In the genomic region with DNA sequence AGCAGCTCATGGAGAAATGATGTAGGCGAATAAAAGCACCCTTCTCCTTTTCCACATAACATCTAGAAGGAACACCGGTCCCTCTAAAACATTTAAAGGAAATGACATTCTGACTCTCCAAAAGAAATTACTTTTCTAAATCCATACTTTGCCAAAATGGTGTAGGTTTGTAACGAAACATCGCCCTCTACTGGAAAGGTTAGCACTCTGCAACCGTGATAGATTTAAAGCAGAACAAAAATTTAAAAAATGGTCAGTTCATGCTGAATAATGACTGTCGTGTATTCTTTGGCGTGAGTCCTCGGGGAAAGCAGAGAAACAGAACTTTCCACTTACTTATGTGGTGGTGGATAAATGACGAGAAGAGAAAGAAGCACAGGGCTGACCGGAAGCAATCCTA, we compare ENCODE assay signal across 9 mouse cellular contexts. TPM values are rescaled to one million over a fixed set of nuclear protein-coding genes. Genes with fewer than 3 reads are reported as not detected.
DNase-seq lines count a peak whose midpoint lies in the region; ATAC-seq and TF ChIP-seq lines count a peak whose summit lies in the region.
"Had no signal": no experiment of that assay in that cellular context is flagged by ENCODE, and none has a peak within 500 bp of the region (broad histone marks: within the 10 kb centered on the region; RNA-seq: fewer than 3 reads in every experiment).

No protein-coding gene starts in this region.

- in situ Hi-C loops in CH12.LX (cut with MboI; ENCODE audit: low pct_ligation_motif_present, low pct_unique_long_range_greater_than_20kb, low sequenced_read_pairs): loop anchor here (25.0 kb wide), 1 partner anchor 593 kb away; no protein-coding TSS in a partner anchor

- TF ChIP-seq POLR2A in CH12.LX (IDR thresholded peaks at IDR 0.05; ENCODE audit: low read depth, low read length): no peak

- no peaks in the 10 kb centered on the region for H3K9me3 ChIP-seq in intestine, embryonic 14.5 days (ENCODE audit: control insufficient read depth, low read length)
- H3K9me3 ChIP-seq in intestine, embryonic 15.5 days: no peaks in the 10 kb centered on the region
- H3K9me3 ChIP-seq in CH12.LX (replicated peaks; ENCODE audit: low read length): peaks cover 6% of the 10 kb centered on the region

- TF ChIP-seq CTCF in CH12.LX (conservative IDR thresholded peaks at IDR 0.05 in 1 of 2, IDR thresholded peaks at IDR 0.05 in 1 of 2; ENCODE audit: low read depth in 2 of 2, low read length in 2 of 2): peak; percentile 53 to 72; a peak in 3 of 4 replicates

- no peaks in the 10 kb centered on the region for H3K4me1 ChIP-seq in intestine, embryonic 14.5 days (replicated peaks; ENCODE audit: control insufficient read depth, insufficient read depth, low read length)
- no peaks in the 10 kb centered on the region for H3K4me1 ChIP-seq in intestine, embryonic 15.5 days (replicated peaks)
- no peaks in the 10 kb centered on the region for H3K4me1 ChIP-seq in CH12.LX (ENCODE audit: control insufficient read depth in 1 of 2, insufficient read depth in 2 of 2)

- H3K27me3 ChIP-seq in intestine, embryonic 14.5 days (replicated peaks; ENCODE audit: control insufficient read depth, insufficient read depth, low read length): no peaks in the 10 kb centered on the region
- H3K27me3 ChIP-seq in intestine, embryonic 15.5 days (replicated peaks): no peaks in the 10 kb centered on the region
- H3K27me3 ChIP-seq in CH12.LX (replicated peaks): no peaks in the 10 kb centered on the region

- no peak overlapping the region for H3K9ac ChIP-seq in intestine, embryonic 14.5 days (ENCODE audit: low read length)
- no peak overlapping the region for H3K9ac ChIP-seq in intestine, embryonic 15.5 days
- no peak overlapping the region for H3K9ac ChIP-seq in CH12.LX (ENCODE audit: insufficient read depth, low read depth)

- no peak overlapping the region for H3K4me3 ChIP-seq in intestine, embryonic 14.5 days (ENCODE audit: low read depth, low read length)
- H3K4me3 ChIP-seq in intestine, embryonic 15.5 days (replicated peaks): no peak overlapping the region
- H3K4me3 ChIP-seq in CH12.LX (replicated peaks in 1 of 3; ENCODE audit: low read depth in 2 of 3, low read length in 2 of 3, poor library complexity in 1 of 3): no peak overlapping the region

- peak; percentile 67 for DNase-seq in intestine, embryonic 14.5 days (ENCODE audit: low spot score)
- peak; percentile 38 for DNase-seq in CH12.LX (ENCODE audit: extremely low read depth)
- peak; percentile 46 for DNase-seq in brain, embryonic 18.5 days (ENCODE audit: low read depth, low spot score)
- peak; percentile 37 for DNase-seq in heart, postnatal 4 days
- peak; percentile 54 for DNase-seq in lung, postnatal 10 days
- no peak for DNase-seq in spleen, adult 12 weeks (ENCODE audit: low spot score)
- no peak for DNase-seq in thymus, postnatal 25 days

- ATAC-seq in intestine, embryonic 14.5 days (replicated peaks; ENCODE audit: low FRiP score, low TSS enrichment, low read depth): no peak
- no peak for ATAC-seq in intestine, embryonic 15.5 days

- 11% methylated on average over 10 of the region's 10 CpGs for WGBS in intestine, embryonic 14.5 days
- 9% methylated on average over 10 of the region's 10 CpGs for WGBS in intestine, embryonic 15.5 days

- no peak overlapping the region for H3K27ac ChIP-seq in intestine, embryonic 14.5 days (ENCODE audit: low read depth)
- no peak overlapping the region for H3K27ac ChIP-seq in intestine, embryonic 15.5 days
- H3K27ac ChIP-seq in CH12.LX (ENCODE audit: insufficient read depth, low read depth): no peak overlapping the region
- H3K27ac ChIP-seq: macrophage had no signal

- H3K4me2 ChIP-seq in intestine, embryonic 14.5 days (ENCODE audit: low read length): no peak overlapping the region
- no peak overlapping the region for H3K4me2 ChIP-seq in intestine, embryonic 15.5 days (replicated peaks)
- no peak overlapping the region for H3K4me2 ChIP-seq in CH12.LX (ENCODE audit: insufficient read depth, low read depth, poor library complexity, severe bottlenecking)

- H3K36me3 ChIP-seq in intestine, embryonic 14.5 days (ENCODE audit: control insufficient read depth, insufficient read depth, low read length): no peaks in the 10 kb centered on the region
- no peaks in the 10 kb centered on the region for H3K36me3 ChIP-seq in intestine, embryonic 15.5 days
- peaks cover 0 to 13% of the 10 kb centered on the region in 2 experiments for H3K36me3 ChIP-seq in CH12.LX (replicated peaks in 1 of 2; ENCODE audit: control insufficient read depth in 1 of 2, insufficient read depth in 1 of 2, low read length in 1 of 2)

- peak; percentile 79 for TF ChIP-seq RAD21 in CH12.LX (IDR thresholded peaks at IDR 0.05; ENCODE audit: low read depth, low read length)

- TF ChIP-seq EP300 in CH12.LX (IDR thresholded peaks at IDR 0.05; ENCODE audit: low read length): no peak

- dilution Hi-C loops in CH12.LX (cut with MboI; ENCODE audit: extremely low pct_ligation_motif_present, extremely low pct_unique_long_range_greater_than_20kb, low sequenced_read_pairs): no loop called here

- H3K79me2 ChIP-seq in CH12.LX (replicated peaks; ENCODE audit: control insufficient read depth, extremely low read depth, insufficient read depth, poor library complexity, severe bottlenecking): no peaks in the 10 kb centered on the region

TF ChIP-seq in CH12.LX, 34 proteins besides CTCF, POLR2A, EP300 and RAD21:
- no peak for TF ChIP-seq MAZ (IDR thresholded peaks at IDR 0.05; ENCODE audit: low read depth, low read length)
- peak; percentile 50 for TF ChIP-seq SMC3 (IDR thresholded peaks at IDR 0.05; ENCODE audit: low read depth, low read length)

RNA-seq across cellular contexts. Expression of a gene that starts 18.6 kb away (rescaled TPM):
- polyA plus RNA-seq in intestine, embryonic 14.5 days (2014; fragmentation: Nextera tagmentation; extraction: Ambion mirVana): 40.7 and 46.0 TPM in 2 replicates
- polyA plus RNA-seq in intestine, embryonic 15.5 days (2015; fragmentation: Nextera tagmentation; extraction: Ambion mirVana): 29.0 and 32.0 TPM in 2 replicates
- 44.8 and 61.0 TPM in 2 replicates for total RNA-seq in CH12.LX (2012; rRNA removed)
- 76.0 and 84.1 TPM in 2 replicates for total RNA-seq in CH12.LX (2014; rRNA removed)
- 54.3 and 55.2 TPM in 2 replicates for polyA plus RNA-seq in CH12.LX (2012; ENCODE audit: insufficient read length, low read depth)
- 10 to 100 TPM; 18.5 TPM for total RNA-seq in heart, postnatal 4 days (2021)

Comparison
In these comparisons a context has a peak if more than half of its experiments do, and no peak if none do; other contexts are left out.
1. DNase-seq: peak in intestine, embryonic 14.5 days (single experiment), CH12.LX (single experiment), brain, embryonic 18.5 days (single experiment), heart, postnatal 4 days (single experiment) and lung, postnatal 10 days (single experiment); none in spleen, adult 12 weeks (single experiment) and thymus, postnatal 25 days (single experiment).